Mouse (Mus musculus) lung, embryonic 16.5 days (tissue): ENCODE data around the gene Mbtps1. TPM values are rescaled to one million over a fixed set of nuclear protein-coding genes. Genes with fewer than 3 reads are reported as not detected.

Experiments
- ATAC-seq: fragments of 200-750 bp; cut with Nextera tagmentation; 2 replicates; pipeline ENCODE4 v1.8.0; 2017; ENCODE audit warnings: low read depth, mild to moderate bottlenecking, moderate library complexity
- H3K27ac ChIP-seq: fragments of 300-500 bp; sonication (generic); 2 replicates; pipeline ENCODE4 v1.5.1; 2014; ENCODE audit warnings: mild to moderate bottlenecking, control low read depth, low read length
- H3K27me3 ChIP-seq: fragments of 300-500 bp; sonication (generic); 2 replicates; pipeline ENCODE4 v1.6.1; 2014; ENCODE audit warnings: low read depth, low read length, mixed read lengths; ENCODE audit not compliant: control insufficient read depth, insufficient read depth
- H3K36me3 ChIP-seq: fragments of 300-500 bp; sonication (generic); 2 replicates; pipeline ENCODE4 v1.6.1; 2014; ENCODE audit warnings: low read length; ENCODE audit not compliant: control insufficient read depth, insufficient read depth
- H3K4me1 ChIP-seq: fragments of 300-500 bp; sonication (generic); replicated peaks from 2 replicates; pipeline ENCODE4 v1.6.1; 2014; ENCODE audit warnings: low read length, mixed read lengths; ENCODE audit not compliant: control insufficient read depth, insufficient read depth
- H3K4me2 ChIP-seq: fragments of 300-500 bp; sonication (generic); 2 replicates; pipeline ENCODE4 v1.6.1; 2014; ENCODE audit warnings: low read depth, low read length, control low read depth
- H3K4me3 ChIP-seq: fragments of 300-500 bp; sonication (generic); 2 replicates; pipeline ENCODE4 v1.5.1; 2014; ENCODE audit warnings: mild to moderate bottlenecking, low read length, control low read depth
- H3K9ac ChIP-seq: fragments of 300-500 bp; sonication (generic); 2 replicates; pipeline ENCODE4 v1.6.1; 2014; ENCODE audit warnings: low read length, control low read depth
- H3K9me3 ChIP-seq: fragments of 300-500 bp; sonication (generic); 2 replicates; pipeline ENCODE4 v1.6.1; 2016; ENCODE audit warnings: low read length; ENCODE audit not compliant: control insufficient read depth
- WGBS: fragments of 180-500 bp; shearing (Covaris S2); extraction: QIAGEN DNeasy Blood & Tissue Kit; methylation state at CpG from one replicate; pipeline ENCODE4 v1.1.7; 2014; 5-methylcytosine and 5-hydroxymethylcytosine counted together
- polyA plus RNA-seq: library from polyadenylated mRNA; unstranded; fragments of >200 nt; fragmentation: Nextera tagmentation; extraction: Ambion mirVana; gene quantifications from 2 replicates; pipeline ENCODE4 v1.2.1, GENCODE M21; 2015

Gene Mbtps1
- polyA plus RNA-seq, 1 experiment from 2014 or later = 126 TPM

- Histone ChIP-seq H3K9ac (no peak overlapping the region), H3K9me3 (no peaks in the 10 kb centered on the region), H3K4me3 (no peak overlapping the region), H3K4me2 (no peak overlapping the region), H3K27ac (no peak overlapping the region), H3K27me3 (no peaks in the 10 kb centered on the region), H3K36me3 (peaks cover 26% of the 10 kb centered on the region), H3K4me1 (no peaks in the 10 kb centered on the region)
- 58% methylated on average over 18 of the region's 18 CpGs for WGBS
- ATAC-seq = peak; percentile 36; the same call in 1 of the 2 replicates
These were observed 11.4 kb downstream of the Mbtps1 start for GRCm38 (mm10) chr8:119547019-119547691.

GRCm38 (mm10) chr8:119545791-119546190 lies 12.7 kb downstream of the Mbtps1 start:
- Histone ChIP-seq H3K9ac (no peak overlapping the region), H3K4me1 (no peaks in the 10 kb centered on the region), H3K4me3 (no peak overlapping the region), H3K9me3 (no peaks in the 10 kb centered on the region), H3K36me3 (peaks cover 34% of the 10 kb centered on the region), H3K4me2 (no peak overlapping the region), H3K27me3 (no peaks in the 10 kb centered on the region), H3K27ac (no peak overlapping the region)
- WGBS = 92% methylated on average over 6 of the region's 6 CpGs
- ATAC-seq = no peak

- Histone ChIP-seq H3K4me3 (no peak overlapping the region), H3K9me3 (no peaks in the 10 kb centered on the region), H3K4me2 (no peak overlapping the region), H3K9ac (no peak overlapping the region), H3K27ac (no peak overlapping the region), H3K27me3 (no peaks in the 10 kb centered on the region), H3K4me1 (no peaks in the 10 kb centered on the region), H3K36me3 (peaks cover 40% of the 10 kb centered on the region)
- no peak for ATAC-seq
- WGBS = 74% methylated on average over 6 of the region's 6 CpGs
These were observed 13.4 kb downstream of the Mbtps1 start for GRCm38 (mm10) chr8:119545180-119545579.

GRCm38 (mm10) chr8:119544606-119545005 lies 13.9 kb downstream of the Mbtps1 start:
- no peak overlapping the region for H3K4me2 ChIP-seq
- H3K27me3 ChIP-seq = no peaks in the 10 kb centered on the region
- ATAC-seq = no peak
- no peak overlapping the region for H3K27ac ChIP-seq
- H3K4me1 ChIP-seq = no peaks in the 10 kb centered on the region
- no peak overlapping the region for H3K9ac ChIP-seq
- no peaks in the 10 kb centered on the region for H3K9me3 ChIP-seq
- H3K4me3 ChIP-seq = no peak overlapping the region
- H3K36me3 ChIP-seq = peaks cover 43% of the 10 kb centered on the region
- WGBS = 80% methylated on average over 3 of the region's 3 CpGs

GRCm38 (mm10) chr8:119531973-119532372 lies 26.6 kb downstream of the Mbtps1 start:
- Histone ChIP-seq H3K36me3 (peaks cover 72% of the 10 kb centered on the region), H3K9me3 (no peaks in the 10 kb centered on the region), H3K4me1 (no peaks in the 10 kb centered on the region), H3K27ac (no peak overlapping the region), H3K9ac (no peak overlapping the region), H3K4me3 (no peak overlapping the region), H3K27me3 (no peaks in the 10 kb centered on the region), H3K4me2 (no peak overlapping the region)
- WGBS = 83% methylated on average over 9 of the region's 9 CpGs
- no peak for ATAC-seq

GRCm38 (mm10) chr8:119531397-119531796 lies 27.1 kb downstream of the Mbtps1 start:
- Histone ChIP-seq H3K9me3 (no peaks in the 10 kb centered on the region), H3K27ac (no peak overlapping the region), H3K4me3 (no peak overlapping the region), H3K4me1 (no peaks in the 10 kb centered on the region), H3K4me2 (no peak overlapping the region), H3K27me3 (no peaks in the 10 kb centered on the region), H3K36me3 (peaks cover 72% of the 10 kb centered on the region), H3K9ac (no peak overlapping the region)
- no peak for ATAC-seq
- WGBS = 89% methylated on average over 3 of the region's 3 CpGs

- ATAC-seq = no peak
- 75% methylated on average over 6 of the region's 6 CpGs for WGBS
These were observed 27.6 kb downstream of the Mbtps1 start for GRCm38 (mm10) chr8:119530937-119531336.

GRCm38 (mm10) chr8:119528762-119529161 lies 29.8 kb downstream of the Mbtps1 start:
- no peaks in the 10 kb centered on the region for H3K9me3 ChIP-seq
- no peaks in the 10 kb centered on the region for H3K4me1 ChIP-seq
- H3K36me3 ChIP-seq = peaks cover 75% of the 10 kb centered on the region
- H3K27me3 ChIP-seq = no peaks in the 10 kb centered on the region
- H3K4me2 ChIP-seq = no peak overlapping the region
- H3K9ac ChIP-seq = no peak overlapping the region
- no peak overlapping the region for H3K27ac ChIP-seq
- no peak overlapping the region for H3K4me3 ChIP-seq
- 94% methylated on average over 7 of the region's 7 CpGs for WGBS
- no peak for ATAC-seq

More at GRCm38 (mm10) chr8:119530937-119531336, 27.6 kb downstream of the Mbtps1 start:
- Histone ChIP-seq H3K9ac (no peak overlapping the region), H3K4me3 (no peak overlapping the region), H3K36me3 (peaks cover 70% of the 10 kb centered on the region), H3K27me3 (no peaks in the 10 kb centered on the region), H3K9me3 (no peaks in the 10 kb centered on the region), H3K4me1 (no peaks in the 10 kb centered on the region), H3K27ac (no peak overlapping the region), H3K4me2 (no peak overlapping the region)

- Histone ChIP-seq H3K4me1 (no peaks in the 10 kb centered on the region), H3K27me3 (no peaks in the 10 kb centered on the region), H3K36me3 (peaks cover 74% of the 10 kb centered on the region), H3K27ac (no peak overlapping the region), H3K4me3 (no peak overlapping the region), H3K9ac (no peak overlapping the region), H3K9me3 (no peaks in the 10 kb centered on the region), H3K4me2 (no peak overlapping the region)
- WGBS = 67% methylated on average over 7 of the region's 7 CpGs
- ATAC-seq = no peak
These were observed 38.4 kb downstream of the Mbtps1 start for GRCm38 (mm10) chr8:119520102-119520501.
